Mouse (Mus musculus) layer of hippocampus, postnatal 14 days (tissue): ENCODE measurements at regions not wholly inside any gene's neighbourhood (a gene's known extent, or its start where the extent isn't known, plus 50 kb on each side); places are given as distances from the start of the nearest gene placed in this dataset.

Experiments
- DNase-seq, 2 experiments: peaks; one replicate each; pipeline ENCODE4 v3.0.0; 2021 to 2022; ENCODE audit warnings: low spot score in 2 of 2, mixed read lengths in 1 of 2

GRCm38 (mm10) chr16:80728739-80729138 is 471.8 kb upstream of the Ncam2 start:
- no peak for DNase-seq

GRCm38 (mm10) chr16:80773261-80773660 is 427.2 kb upstream of the Ncam2 start:
- no peak for DNase-seq

GRCm38 (mm10) chr16:80817056-80817455 is 383.4 kb upstream of the Ncam2 start:
- DNase-seq, result peak in 1 of 2 experiments; percentile 6

- no peak for DNase-seq
Observed at GRCm38 (mm10) chr16:80834532-80834931, 366.0 kb upstream of the Ncam2 start.
